ENCODE assay signal across 8 mouse cellular contexts in genomic region chr8:93811719-93812475, GRCm38 (mm10). TPM values are rescaled to one million over a fixed set of nuclear protein-coding genes. Genes with fewer than 3 reads are reported as not detected.
DNase-seq lines count a peak whose midpoint lies in the region; ATAC-seq and TF ChIP-seq lines count a peak whose summit lies in the region.
"Had no signal": no experiment of that assay in that cellular context is flagged by ENCODE, and none has a peak within 500 bp of the region (broad histone marks: within the 10 kb centered on the region; RNA-seq: fewer than 3 reads in every experiment).

No protein-coding gene starts in this region.

- no peaks in the 10 kb centered on the region for H3K36me3 ChIP-seq in heart, postnatal 0 days (replicated peaks; ENCODE audit: control insufficient read depth, insufficient read depth, low read length)
- H3K36me3 ChIP-seq in myocyte (ENCODE audit: control insufficient read depth, insufficient read depth): no peaks in the 10 kb centered on the region

- no peak for TF ChIP-seq CTCF in heart, postnatal 0 days (IDR thresholded peaks at IDR 0.05; ENCODE audit: low read depth)

- no peak overlapping the region for H3K9ac ChIP-seq in heart, postnatal 0 days (replicated peaks; ENCODE audit: low read depth, low read length)

- no peaks in the 10 kb centered on the region for H3K9me3 ChIP-seq in heart, postnatal 0 days (replicated peaks; ENCODE audit: control insufficient read depth, low read length)

- 16% methylated on average over 20 of the region's 20 CpGs for WGBS in heart, postnatal 0 days

- intact Hi-C loops in left cerebral cortex, postnatal 4 days (cut with DNase I): loop anchor here (5.0 kb wide), 3 partner anchors 120 to 220 kb away; no protein-coding TSS in a partner anchor

- no peak for TF ChIP-seq EP300 in heart, postnatal 0 days (IDR thresholded peaks at IDR 0.05; ENCODE audit: low read depth)

- no peak overlapping the region for H3K27ac ChIP-seq in heart, postnatal 0 days (ENCODE audit: low read depth)
- H3K27ac ChIP-seq: macrophage had no signal

- ATAC-seq in heart, postnatal 0 days (ENCODE audit: insufficient read depth, low read depth): no peak

- peak overlapping the region; percentile 92 for H3K4me2 ChIP-seq in heart, postnatal 0 days (ENCODE audit: low read depth, low read length)
- H3K4me2 ChIP-seq in myocyte (ENCODE audit: low read depth): peak overlapping the region; percentile 78

- no peaks in the 10 kb centered on the region for H3K79me2 ChIP-seq in myocyte (ENCODE audit: control insufficient read depth, insufficient read depth)

- TF ChIP-seq POLR2A in myocyte (IDR thresholded peaks at IDR 0.05; ENCODE audit: insufficient read length, low read depth): no peak

- H3K4me1 ChIP-seq in heart, postnatal 0 days (ENCODE audit: control insufficient read depth, insufficient read depth): peaks cover 19% of the 10 kb centered on the region

- H3ac ChIP-seq in myocyte (ENCODE audit: control insufficient read depth, insufficient read length): peak overlapping the region; percentile 83

- peaks cover 31% of the 10 kb centered on the region for H3K27me3 ChIP-seq in heart, postnatal 0 days (ENCODE audit: control insufficient read depth, insufficient read depth, low read length)
- H3K27me3 ChIP-seq in myocyte (ENCODE audit: control insufficient read depth, insufficient read depth, insufficient read length): no peaks in the 10 kb centered on the region

- peak overlapping the region; percentile 73 for H3K4me3 ChIP-seq in heart, postnatal 0 days (ENCODE audit: low read depth, low read length)
- H3K4me3 ChIP-seq in myocyte: peak overlapping the region; percentile 41

- peak; percentile 50 for DNase-seq in left cerebral cortex, postnatal 4 days
- no peak for DNase-seq in left cerebral cortex, adult 8-10 months (ENCODE audit: low spot score in 2 of 2)
- DNase-seq in cerebellum, adult 9-11 months: peak; percentile 77
- DNase-seq in heart, postnatal 0 days (ENCODE audit: low spot score): no peak
- no peak for DNase-seq in urinary bladder, postnatal 14 days (ENCODE audit: low spot score)
- no peak for DNase-seq in kidney, adult 9 months

TF ChIP-seq in myocyte, 11 proteins besides CTCF, POLR2A, EP300 and RAD21:
- TF ChIP-seq TCF3 (IDR thresholded peaks at IDR 0.05; ENCODE audit: insufficient read length, low read depth): no peak
- no peak for TF ChIP-seq CEBPB (IDR thresholded peaks at IDR 0.05; ENCODE audit: insufficient read depth, poor library complexity, severe bottlenecking)
- TF ChIP-seq SRF (IDR thresholded peaks at IDR 0.05; ENCODE audit: control insufficient read depth, insufficient read length, low read depth): no peak
- TF ChIP-seq POLR2AphosphoS2 (IDR thresholded peaks at IDR 0.05; ENCODE audit: insufficient read length, low read depth): no peak
- no peak for TF ChIP-seq E2F4 (IDR thresholded peaks at IDR 0.05; ENCODE audit: insufficient read depth)
- no peak for TF ChIP-seq USF1 (IDR thresholded peaks at IDR 0.05; ENCODE audit: low read depth)
- no peak for TF ChIP-seq MAX (IDR thresholded peaks at IDR 0.05; ENCODE audit: low read depth)
- no peak for TF ChIP-seq REST (IDR thresholded peaks at IDR 0.05; ENCODE audit: insufficient read depth, insufficient read length)
- TF ChIP-seq MYOG (IDR thresholded peaks at IDR 0.05; ENCODE audit: control insufficient read depth in 1 of 3, insufficient read depth in 1 of 3, insufficient read length in 2 of 3, low read depth in 2 of 3): no peak
- no peak for TF ChIP-seq MYOD1 (IDR thresholded peaks at IDR 0.05; ENCODE audit: control insufficient read depth in 1 of 3, insufficient read length in 2 of 3, low read depth in 2 of 3)
- TF ChIP-seq TCF12 (IDR thresholded peaks at IDR 0.05; ENCODE audit: insufficient read depth, poor library complexity, severe bottlenecking): no peak
TF ChIP-seq in myocyte: peak in this region for 0.

RNA-seq across cellular contexts. Expression of gene Gnao1, which starts 2.1 kb away (rescaled TPM):
- total RNA-seq in left cerebral cortex, postnatal 4 days (2021): 1,000 to 10,000 TPM in 1 of 2 experiments, 100 to 1,000 TPM in 1; 949 to 1,024 TPM
- 100 to 1,000 TPM; 673 to 703 (median 694) TPM for total RNA-seq in left cerebral cortex, adult 8-10 months (2022)
- 7.1 and 10.7 TPM in 2 replicates for total RNA-seq in heart, postnatal 0 days (2014; rRNA removed; ENCODE audit: low replicate concordance)
- polyA plus RNA-seq in heart, postnatal 0 days (2015; fragmentation: Nextera tagmentation; extraction: Ambion mirVana): 5.9 and 8.4 TPM in 2 replicates
- 31.8 TPM for polyA plus RNA-seq in myocyte (2012; fragmentation: generic; extraction: Trizol)
- polyA plus RNA-seq: macrophage had no signal

Comparison
In these comparisons a context has a peak if more than half of its experiments do, and no peak if none do; other contexts are left out.
1. DNase-seq: peak in left cerebral cortex, postnatal 4 days (single experiment) and cerebellum, adult 9-11 months (single experiment); none in left cerebral cortex, adult 8-10 months (0 of 2), heart, postnatal 0 days (single experiment), urinary bladder, postnatal 14 days (single experiment) and kidney, adult 9 months (single experiment).
2. RNA of gene Gnao1, which starts 2.1 kb away (total RNA-seq): 949 to 1,024 TPM in left cerebral cortex, postnatal 4 days and 673 to 703 TPM in left cerebral cortex, adult 8-10 months; 7.1 to 10.7 TPM in heart, postnatal 0 days; every median in the first group is over 10 times any median in the second.